Mouse (Mus musculus) gastrocnemius, adult 8-10 months (tissue): ENCODE results near the gene Skida1. TPM values are rescaled to one million over a fixed set of nuclear protein-coding genes. Genes with fewer than 3 reads are reported as not detected.

Experiments used
- DNase-seq, 2 experiments: peaks; one replicate each; pipeline ENCODE4 v3.0.0; 2022; ENCODE audit warnings: low spot score in 2 of 2
- total RNA-seq, 4 experiments: library from RNA; stranded (reverse); gene quantifications; 2 replicates each; pipeline ENCODE4 v1.2.4; 2022

Gene Skida1
- total RNA-seq, 4 experiments from 2014 or later, result 0.07 to 0.34 (median 0.13) TPM

DNA sequence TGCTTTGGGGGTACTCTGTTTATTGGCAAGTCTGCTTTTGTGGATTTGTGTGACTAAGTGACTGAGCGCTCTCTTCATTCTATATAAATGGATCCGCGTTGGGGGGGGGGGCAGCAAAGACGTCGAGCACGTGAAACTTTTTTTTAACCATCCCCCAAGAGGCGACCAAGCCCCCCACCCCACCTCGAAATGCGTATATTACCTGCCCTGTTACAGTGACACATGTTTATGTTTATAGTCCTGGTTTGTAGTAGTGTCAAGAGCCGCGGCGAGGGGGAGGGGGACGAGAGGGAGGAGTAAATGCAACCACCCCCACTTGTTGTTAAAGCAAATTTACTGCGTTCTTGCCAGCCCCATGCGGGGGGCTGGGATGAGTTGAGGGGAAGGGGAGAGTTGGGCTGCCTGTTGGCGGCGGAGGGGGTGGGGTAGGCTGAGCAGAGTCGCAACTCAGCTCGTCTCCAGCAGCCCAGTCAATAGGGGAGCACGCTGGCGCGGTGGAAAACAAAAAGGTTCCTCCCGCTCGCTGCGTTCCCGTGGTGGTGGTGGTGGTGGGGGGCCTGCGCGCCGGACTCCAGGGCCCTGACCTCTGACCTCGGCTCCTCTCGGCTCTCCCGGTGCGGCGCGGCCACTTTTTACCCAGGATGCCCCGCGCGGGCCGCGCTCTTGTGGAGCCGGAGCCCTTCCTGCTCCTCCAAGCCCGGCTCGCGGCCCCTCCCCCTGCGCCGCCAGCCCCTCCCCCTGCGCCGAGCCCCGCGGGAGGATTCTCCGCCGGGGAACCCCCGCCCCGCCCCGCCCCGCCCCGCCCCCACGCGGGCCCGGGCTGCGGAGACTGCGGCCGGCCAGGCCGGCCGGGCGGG lies 7.3 kb upstream of the Skida1 start:
- DNase-seq, result peak; percentile 94 to 96

DNA sequence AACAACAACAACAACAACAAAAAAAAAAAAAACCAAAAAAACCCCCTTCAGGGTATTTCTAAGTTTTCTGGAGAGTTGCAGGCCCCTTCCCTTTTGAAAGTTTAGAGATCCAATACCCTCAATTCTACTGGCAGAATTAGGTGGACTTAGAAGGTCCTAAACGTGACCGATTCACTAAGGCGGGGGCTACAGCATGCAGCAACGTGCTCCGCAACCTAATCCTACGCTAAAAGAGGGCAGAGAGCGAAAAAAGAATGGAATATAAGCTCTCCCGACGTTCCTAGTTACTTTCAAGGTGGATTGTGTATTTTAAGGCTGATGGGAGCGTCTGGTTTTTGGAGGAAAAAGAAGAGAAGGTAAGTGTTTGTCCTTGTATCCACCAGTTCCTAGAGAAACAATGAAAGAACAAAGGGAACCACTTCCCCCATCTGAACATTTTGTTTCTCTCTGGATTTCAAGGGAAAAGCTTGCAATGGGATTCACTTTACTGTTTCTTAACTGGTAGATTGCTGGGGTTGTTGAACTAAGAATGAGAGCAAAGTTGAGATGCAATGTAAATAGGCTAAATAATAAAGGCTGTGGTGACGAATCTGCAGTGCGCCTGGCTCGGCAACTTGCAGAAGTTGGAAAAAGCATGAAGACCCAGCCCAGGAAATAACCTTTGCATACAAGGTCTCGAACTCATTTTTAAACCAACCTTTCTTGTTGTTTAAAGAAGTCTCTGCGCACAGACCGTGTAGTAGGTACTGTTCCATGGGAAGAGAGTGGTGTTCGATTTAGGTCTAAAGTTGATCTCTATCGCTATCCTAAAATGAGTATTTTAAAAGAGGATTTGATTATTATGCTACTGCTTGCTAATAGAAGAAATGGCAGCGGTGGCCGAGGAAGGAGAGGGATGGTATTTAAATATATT lies 6.4 kb upstream of the Skida1 start, which contains the start of gene Mllt10:
Mllt10 (plus strand) TSS at position 222 of the 913 bp plus-strand sequence.
- DNase-seq, result no peak

DNA sequence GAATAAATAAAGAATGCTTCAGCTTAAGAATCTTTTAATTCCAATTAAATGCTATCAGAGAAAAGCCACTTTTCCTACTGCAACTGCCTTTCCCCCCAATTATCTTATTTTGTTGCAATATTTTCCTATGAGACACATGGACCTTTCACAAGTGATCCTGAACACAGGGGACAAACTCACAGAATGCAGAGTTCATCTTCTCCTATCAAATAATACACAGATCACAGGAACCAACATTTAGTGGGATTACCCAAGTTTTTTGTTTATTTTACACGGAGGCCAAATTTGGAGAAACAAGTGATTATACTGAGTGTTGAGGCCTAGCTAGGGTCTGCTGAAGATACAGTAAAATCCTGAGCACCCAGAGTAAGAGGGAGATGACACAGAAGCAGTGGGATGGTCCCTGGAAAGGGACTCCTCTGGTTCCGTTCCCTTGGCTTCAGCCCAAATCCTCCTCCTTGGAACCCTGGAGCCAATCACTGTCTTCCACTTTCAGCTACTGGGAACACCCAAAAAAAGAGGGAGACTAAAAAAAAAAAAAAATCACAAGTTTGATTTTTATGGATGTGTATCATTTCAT lies 5.2 kb upstream of the Skida1 start:
- no peak for DNase-seq

DNA sequence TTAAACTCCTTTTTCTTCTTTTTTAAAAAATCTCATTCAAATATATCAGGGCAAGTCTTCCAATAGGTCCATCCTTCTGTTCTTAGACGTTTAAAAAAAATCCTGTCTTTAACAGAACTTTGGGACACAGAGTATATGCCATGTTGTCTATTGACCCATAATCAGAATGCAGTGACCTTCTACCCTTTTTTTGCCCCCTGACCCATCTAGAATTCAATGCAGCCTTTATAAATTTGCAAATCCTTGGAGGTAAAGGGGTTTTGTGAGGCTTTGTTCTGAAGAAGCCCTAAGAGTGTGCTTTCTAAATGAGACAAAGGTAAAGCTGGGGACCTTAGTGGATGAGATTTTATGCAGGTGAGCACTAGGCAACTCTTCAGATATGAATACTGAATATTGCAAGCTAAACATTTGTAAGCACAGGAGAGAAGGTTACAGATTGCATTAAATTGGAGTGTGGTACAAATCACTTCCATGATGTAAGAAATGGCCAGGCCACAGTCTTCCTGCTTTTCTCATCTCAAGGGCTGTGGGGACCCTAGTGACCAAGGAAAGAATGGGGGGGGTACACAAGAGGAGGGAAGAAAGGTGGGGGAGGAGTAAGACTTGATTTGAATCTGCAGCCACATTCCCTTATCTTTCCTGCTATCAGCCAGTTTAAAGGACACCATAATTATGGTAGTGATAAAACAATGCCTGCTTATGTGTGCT lies 4.5 kb upstream of the Skida1 start:
- no peak for DNase-seq

DNA sequence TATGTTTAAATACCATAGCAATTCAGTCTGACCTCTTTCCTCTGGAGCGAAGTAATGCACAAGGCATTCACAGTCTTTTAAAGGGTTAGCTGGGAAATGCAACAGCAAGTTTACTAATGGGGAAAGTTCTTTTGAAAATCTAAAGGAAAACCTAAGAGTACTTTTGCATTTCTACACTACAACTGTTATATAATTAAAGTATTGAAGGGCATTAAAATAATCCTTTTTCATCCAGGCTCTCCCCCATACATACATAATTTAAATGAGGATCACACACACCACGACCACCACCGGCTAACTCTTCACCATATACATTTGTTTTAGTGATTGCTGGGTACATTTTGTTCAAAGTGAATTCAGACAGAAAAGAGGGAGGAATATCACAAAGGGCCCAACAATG lies 3.7 kb upstream of the Skida1 start:
- DNase-seq, result no peak

DNA sequence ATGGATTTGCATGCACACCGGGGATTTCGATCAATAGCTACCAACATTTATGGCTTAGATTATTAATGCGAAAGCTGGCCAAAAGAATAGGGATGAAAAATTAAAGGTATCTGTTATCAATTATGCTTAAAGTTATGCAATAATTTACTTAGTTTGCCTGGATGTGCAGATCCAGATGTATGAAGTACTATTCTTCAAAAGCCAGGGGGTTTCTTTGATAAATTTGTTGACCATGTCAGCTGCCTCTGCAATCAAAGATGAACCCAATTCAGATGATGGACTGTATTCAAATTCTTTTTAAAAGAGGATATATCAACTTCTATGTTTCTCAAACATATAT lies 3.0 kb upstream of the Skida1 start:
- DNase-seq, result no peak

DNA sequence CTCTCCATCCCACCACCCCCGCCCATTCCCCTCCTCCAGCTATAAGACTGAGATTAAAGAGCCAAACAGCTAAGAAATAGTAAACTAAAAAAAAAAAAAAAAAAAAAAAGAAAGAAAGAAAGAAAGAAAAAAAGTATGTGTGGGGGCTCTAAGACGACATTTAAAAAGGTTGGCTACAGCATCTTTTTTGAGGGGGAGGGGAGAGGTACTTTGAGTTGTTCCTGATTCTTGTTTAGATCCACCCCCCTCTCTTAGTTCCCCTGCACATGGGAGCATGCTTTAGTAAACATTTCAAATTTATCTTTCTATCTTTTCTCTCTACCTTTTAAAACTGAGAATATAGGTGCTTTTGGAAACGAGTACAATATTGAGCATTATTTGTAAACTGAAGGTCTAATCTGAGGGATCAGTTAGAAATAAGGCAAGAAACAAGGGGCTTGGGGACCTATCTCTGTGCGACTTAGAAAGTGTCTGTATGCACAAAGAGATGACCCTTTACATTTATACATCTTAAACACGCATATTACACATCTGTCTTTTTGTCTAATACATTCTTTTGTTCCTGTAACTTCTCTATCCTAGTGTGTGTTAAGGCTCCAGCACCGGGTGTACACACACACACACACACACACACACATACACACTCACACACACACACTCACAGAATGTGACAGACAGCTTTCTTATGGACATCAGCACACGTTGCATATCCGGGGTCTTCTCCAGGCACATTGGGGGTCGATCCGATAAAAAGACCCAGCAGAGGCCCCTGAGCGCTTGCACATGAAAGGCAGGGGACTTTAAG lies 2.4 kb upstream of the Skida1 start:
- no peak for DNase-seq

DNA sequence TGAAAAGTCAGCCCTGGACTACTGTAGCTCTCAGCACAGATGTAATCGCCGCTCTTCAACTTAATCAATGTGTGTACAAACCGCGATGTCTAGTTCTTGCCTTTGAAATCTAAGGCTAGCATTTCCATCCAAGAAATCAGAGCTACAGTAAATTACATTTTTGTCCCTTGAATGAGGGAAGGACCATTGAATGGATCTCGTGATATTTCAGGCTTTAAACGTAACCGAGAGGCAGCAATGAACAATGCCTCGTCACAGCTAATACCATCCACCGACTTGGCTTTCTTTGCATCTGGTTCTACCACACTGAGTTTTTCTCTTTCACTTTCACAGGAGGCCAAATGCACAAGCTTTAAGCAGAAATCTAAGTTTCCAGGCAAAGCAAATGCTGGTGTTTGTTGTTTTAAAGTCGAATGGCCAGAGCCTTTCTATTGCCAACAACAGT lies 1.7 kb upstream of the Skida1 start:
- DNase-seq, result no peak

DNA sequence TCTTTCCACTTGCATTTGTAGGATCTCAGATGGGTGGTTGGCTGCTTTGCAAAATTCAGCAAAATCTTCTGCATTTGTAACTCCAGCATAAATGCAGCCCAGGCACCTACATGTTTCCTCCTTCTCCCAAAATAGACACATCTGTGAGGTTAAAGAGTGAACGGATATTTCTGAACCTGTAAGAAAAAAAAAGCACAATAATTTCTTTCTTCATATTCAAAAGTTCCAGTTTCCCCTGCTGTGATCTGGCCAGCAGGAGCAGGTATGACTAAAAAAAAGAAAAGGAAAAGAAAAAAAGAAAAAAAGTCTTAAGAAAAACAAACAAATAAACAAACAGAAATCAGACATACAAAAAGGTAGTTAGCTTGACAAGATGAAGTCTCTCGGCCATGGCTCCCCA lies 1.2 kb upstream of the Skida1 start:
- no peak for DNase-seq

DNA sequence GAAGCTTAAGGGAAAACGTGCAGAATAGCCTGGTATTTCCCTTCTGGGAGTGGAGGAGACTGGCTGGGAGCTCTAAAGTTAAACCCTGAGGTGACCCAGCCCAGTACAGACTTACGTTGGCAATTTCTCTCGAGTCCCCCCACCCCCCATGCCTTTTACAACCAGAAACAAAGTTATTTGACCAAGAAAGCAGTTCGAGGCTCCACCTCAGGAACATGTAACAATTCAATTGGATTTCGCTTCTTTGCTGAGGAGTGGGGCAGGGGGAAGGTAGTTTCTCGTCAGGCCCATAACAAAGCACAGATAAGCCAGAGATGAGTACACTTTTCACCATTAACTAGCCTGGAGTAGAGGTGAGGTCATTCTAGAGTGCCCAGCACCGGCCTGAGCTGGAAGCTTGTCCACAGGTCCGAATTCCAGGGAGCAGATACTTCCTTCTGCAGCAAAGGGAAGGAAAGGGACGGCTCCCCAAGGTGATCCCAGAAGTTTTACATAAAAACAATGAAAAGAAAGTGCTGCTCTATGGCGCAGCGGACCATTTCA lies 499 bp upstream of the Skida1 start:
- DNase-seq, result no peak

DNA sequence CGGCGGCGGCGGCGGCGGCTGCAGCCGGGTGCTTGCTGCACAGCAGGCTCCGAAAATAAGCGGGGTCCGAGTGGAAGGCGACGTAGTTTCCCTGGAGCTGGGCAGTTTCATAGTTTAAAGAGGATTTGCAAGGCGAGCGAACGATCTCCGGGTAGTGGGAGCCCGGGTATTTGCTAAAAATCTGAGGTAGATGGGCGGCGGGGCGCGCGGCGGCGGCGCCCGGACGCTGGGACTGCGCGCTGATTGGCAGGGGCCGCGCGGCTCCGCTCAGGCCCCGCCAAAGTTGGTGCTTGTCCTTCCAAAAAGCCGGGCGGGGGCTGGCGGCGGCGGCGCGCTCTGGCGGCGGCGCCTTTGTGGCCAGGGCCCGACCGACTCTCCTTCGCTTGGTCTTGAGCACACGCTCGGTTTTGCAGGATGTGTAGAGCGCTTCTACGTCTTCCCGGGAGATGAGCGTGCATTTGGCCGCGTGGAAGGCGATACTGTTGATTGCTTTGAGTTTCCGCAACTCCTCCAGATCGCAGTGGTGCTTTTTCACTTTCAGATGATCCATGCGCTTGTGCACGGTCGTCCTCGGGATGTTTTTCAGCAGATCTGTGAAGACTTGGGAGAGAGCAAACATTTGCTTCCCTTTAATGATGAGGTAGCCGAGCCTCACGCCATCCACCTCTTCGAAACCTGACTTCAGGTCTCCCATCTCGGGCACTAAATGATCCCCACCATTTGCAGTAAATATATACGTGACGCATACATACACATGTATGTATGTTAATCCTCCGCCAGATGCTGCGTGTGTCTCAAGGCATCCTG lies 1.0 kb downstream of the Skida1 start:
- peak in 1 of 2 experiments; percentile 54 for DNase-seq

DNA sequence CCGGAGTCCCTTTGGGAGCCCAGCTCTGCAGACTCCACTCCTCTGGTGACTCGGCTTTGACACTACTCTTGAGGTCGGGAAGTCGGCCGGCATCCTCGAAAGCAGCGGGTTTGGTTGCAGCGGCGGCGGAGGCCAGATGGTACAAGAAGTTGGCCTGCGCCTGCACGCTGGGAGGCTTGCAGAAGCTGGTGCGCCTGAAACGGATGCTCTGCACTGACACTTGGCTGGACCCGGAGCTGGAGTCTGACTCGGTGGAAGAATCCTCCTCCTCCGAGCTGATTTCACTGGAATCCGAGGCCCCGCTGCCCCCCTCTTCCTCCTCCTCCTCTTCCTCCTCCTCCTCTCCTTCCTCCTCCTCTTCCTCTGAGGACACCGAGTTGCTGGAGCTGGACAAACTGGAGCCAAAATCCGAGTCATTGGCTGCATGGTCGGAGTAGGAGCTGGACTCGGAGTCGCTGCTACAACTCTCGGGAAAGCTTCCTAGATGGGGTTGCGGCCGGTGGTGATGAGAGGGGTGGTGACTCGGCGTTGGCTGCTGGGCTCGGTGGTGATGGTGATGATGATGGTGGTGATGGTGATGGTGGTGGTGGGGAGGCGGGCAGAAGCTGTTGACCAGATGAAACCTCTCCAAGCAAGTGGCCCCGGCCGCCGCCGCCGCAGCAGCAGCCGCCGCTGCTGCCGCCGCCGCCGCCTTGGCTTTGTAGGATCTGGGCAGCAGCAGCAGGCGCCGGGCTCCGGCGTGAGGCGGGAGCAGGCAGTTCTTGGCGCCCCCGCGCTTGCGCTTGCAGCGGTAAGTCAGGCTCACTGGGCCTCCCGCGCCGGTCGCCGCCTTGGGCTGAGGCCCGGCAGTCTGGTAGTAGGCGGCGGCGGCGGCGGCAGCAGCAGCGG lies 1.8 kb downstream of the Skida1 start:
- peak; percentile 62 to 78 for DNase-seq

DNA sequence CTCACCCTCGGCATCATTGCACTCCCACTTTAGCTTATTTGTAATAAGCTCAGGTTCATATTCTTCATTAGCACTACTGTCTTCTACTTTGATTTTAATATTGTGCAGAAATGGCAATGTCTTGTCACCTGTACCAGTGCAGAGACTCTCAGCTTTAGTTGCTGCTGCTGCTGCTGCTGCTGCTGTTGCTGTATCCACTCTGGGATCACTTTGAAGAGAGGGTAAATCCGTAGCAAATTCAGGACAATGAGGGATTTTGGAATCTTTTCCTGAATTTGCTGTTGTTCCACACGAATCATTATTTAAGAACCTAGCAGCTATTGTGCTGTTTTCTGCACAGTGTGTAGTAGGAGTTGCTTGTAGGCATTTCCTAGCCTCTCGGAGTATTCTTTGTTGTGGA lies 2.7 kb downstream of the Skida1 start:
- DNase-seq, result no peak

DNA sequence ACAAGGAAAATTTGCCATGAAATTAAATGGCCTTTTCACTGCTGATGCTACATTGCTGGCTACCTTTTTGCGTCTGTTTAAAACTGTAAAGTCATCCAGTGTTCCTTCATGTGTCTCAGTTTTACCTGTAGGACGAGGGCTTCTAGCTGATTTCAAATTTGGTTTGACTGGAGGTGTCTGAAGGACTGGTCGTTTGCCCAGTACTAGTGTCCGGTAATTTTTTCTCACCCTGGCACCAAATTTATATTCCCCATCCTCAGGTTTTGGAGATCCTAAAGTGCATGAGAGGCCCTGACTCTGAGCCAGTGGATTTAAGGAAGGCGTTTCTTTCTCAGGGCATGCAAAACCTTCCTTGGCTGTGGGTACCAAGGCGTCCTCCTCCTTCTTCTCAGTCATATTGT lies 3.1 kb downstream of the Skida1 start:
- DNase-seq, result no peak

DNA sequence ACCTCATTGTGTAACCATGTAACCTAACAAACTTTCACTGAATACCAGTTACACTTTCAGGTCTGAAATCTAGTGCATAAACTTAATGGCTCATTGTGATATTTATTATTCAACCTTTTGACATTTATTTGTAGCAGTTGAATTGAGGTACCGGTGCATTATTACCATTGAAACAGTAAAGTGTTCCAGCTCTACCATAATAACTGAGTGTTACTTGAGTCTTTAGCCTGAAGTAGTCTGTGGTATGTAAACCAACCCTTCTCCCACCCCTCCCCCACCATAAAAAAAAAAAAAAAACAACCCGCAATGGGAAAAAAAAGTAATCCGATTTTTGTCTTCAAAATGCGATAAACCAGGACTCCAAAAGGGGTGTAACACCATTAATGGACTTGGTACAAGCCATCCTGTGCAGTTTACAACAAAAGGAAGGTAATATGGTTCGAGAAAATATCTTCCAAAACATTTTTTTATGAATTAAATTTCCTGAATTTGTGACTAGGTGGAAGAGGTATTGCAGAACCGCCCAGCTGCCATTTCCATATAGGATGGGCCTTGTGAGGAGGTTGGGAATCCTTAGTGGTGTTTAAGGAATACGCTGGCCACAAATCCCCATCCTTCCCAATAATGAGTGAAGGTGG lies 3.6 kb downstream of the Skida1 start:
- no peak for DNase-seq

DNA sequence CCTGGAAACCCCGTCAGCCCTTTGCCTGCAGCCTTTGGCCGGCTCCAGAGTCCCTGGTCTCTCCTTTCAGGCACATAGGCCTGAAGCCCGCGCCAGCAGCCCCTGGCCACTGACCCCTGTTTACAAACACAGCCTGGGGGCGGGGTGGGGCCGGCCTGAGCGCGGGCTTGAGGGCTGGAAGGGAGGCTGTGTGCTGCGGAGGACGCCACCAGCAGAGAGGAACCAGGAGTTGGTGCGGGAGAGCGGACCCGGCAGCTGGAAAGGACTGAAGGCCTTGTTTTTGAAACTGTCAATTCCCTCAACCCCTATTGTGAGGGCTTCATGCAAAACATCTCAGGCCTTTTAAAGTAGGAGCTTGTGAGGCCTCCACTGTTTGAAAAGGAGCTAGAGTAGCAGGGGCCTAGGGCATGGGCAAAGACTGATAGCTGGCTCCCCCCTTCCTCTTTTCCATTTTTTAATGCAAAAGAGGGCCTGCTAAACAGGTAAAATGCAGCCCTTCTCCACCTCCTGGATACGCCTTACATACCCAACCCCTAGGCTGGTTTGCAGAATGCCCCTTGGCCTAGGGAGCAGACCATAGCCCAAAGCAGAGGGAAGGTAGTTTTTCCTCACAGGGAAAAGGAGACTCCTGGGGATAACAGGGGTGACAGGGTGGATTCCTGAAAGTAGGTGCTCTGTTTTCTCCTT lies 7.5 kb downstream of the Skida1 start:
- DNase-seq, result no peak
